Mouse (Mus musculus): ENCODE results near the gene Cby3.

GRCm38 (mm10) chr11:50403367-50404014 lies 49.2 kb downstream of the Cby3 start:
- TF ChIP-seq EP300 (IDR thresholded peaks at IDR 0.05; ENCODE audit: low read depth) = no peak
- TF ChIP-seq CTCF (IDR thresholded peaks at IDR 0.05; ENCODE audit: low read depth) = no peak

All from heart, postnatal 0 days (tissue).